Mouse (Mus musculus) G1E (cell line): ENCODE measurements around the gene Lhx6.

ENCODE experiments used
- CTCF ChIP-seq: IDR thresholded peaks from 2 replicates; pipeline ENCODE4 v1.5.1; 2012; ENCODE audit warnings: low read depth, low read length, inconsistent platforms, mixed read lengths
- GATA1 ChIP-seq: IDR thresholded peaks from 2 replicates; pipeline ENCODE4 v1.6.1; 2012; ENCODE audit warnings: borderline replicate concordance, low read length, inconsistent platforms, mixed read lengths
- POLR2AphosphoS5 ChIP-seq: IDR thresholded peaks from 2 replicates; pipeline ENCODE4 v1.6.1; 2012; ENCODE audit warnings: low read depth, low read length, inconsistent platforms; ENCODE audit not compliant: insufficient replicate concordance

DNA sequence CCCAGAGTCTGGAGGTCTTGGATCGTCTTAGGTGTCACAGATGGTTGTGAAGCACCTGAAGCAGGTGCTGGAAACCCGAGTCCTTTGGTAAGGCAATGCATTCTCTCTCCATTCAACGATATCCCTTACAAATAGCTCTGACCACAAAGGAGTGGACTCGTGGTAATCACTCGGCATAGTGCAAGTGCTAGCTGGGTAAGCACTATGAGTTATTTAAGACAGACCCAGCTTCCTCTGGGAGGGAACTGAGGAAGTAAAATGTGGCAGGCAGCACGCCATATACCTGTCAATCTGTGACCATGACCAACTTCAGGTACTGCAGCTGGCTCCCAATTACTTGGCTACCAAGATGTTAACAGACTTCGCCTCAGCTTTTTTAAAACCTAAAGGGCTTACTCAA lies 70.3 kb downstream of the Lhx6 start:
- TF ChIP-seq POLR2AphosphoS5: no peak
- TF ChIP-seq CTCF: no peak
- no peak for TF ChIP-seq GATA1
